Mouse (Mus musculus): ENCODE measurements around the gene Rab11fip4.

The Rab11fip4 gene

DNA sequence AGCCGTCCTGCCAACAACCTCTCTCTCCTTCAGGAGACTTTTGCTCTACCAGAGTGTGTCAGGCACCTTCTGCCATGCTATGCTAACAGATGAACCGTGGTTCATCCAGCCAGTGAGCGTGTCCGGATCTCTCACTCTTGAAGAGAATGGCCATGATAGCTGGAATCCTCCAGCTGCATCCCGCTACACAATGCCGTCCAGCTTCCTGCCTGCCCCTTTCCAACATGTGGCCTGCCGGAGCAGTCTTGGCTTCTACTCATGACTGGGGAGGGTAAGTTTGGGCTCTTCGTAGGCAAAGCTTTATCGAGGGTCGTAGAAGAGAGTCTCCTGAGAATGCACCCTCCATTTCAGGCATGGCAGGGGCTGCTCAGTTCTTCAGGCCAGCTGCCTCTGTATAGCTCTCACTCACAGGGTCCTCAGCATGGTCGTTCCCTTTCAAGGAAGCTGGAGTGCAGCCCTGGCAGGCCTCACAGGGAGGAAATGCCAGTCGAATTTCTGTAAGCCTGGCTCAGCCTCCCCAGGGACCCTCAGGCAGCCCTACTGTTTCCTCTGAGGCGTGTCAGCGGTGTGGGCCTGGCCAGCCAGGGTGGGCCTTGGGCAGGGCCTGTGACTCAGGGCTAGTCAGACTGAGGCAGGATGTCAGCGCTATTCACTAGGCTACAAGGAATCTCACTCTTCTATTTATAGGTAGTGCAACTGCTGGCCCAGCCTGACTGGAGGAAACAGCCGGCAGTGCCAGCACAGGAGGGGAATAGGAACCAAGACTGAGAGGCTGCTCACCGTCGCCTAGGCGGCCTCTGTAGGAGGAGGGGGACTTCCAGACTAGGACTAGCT is 147.9 kb downstream of the Rab11fip4 start:
- no peak for DNase-seq (ENCODE audit: low spot score in 2 of 2)

DNA sequence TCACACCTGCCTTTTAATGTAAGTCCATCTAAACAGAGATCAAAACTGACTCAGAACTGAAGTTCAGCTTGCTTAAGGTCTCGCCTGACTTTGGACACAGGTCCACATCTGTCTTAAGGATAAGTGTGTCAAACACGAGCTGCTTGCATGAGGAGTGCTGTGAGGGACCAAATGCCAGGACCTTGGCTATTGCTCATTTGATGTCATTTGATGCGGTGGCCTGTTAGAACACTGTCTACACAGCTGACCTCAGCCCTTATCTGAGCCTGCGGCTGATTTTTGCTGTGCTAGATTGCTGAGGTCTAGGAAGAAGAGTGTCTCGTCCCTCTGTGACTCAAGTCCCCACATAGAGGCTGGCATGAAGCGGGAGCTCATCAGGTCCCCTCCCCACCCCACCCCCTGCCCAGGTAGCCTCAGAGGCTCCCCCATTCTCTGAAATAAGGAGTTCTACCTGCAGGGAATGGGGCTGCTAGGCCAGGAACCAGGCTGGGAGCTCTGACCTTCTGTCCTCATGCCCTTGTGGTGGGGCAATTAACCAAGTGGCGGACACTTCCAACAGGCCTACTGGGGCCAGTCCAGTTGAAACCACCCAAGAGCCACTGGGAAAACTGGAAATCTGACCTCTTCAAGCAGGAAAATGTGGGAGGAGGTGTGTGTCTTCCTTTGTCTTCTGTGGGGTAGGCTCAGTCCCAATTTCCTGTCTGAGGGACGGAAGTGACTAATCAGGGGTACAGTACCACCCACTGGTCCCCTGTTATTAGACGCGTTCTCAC is 149.9 kb downstream of the Rab11fip4 start:
- no peak for DNase-seq (ENCODE audit: low spot score in 2 of 2)

- no peak for DNase-seq (ENCODE audit: low spot score in 2 of 2)
Observed at GRCm38 (mm10) chr11:79746552-79747102, 155.6 kb downstream of the Rab11fip4 start.
